Mouse (Mus musculus) limb, embryonic 14.5 days (tissue): ENCODE data around the gene Crlf3. TPM values are rescaled to one million over a fixed set of nuclear protein-coding genes. Genes with fewer than 3 reads are reported as not detected.
A peak's percentile ranks its signal among the peaks of the same experiment; 100 is the strongest.

ENCODE experiments used
- ATAC-seq: fragments of 200-750 bp; cut with Nextera tagmentation; 2 replicates; pipeline ENCODE4 v1.8.0; 2017; ENCODE audit warnings: low read depth, moderate number of reproducible peaks, moderate TSS enrichment; ENCODE audit not compliant: low FRiP score
- DNase-seq: peaks from one replicate; pipeline ENCODE4 v3.0.0-alpha.2; 2015; ENCODE audit warnings: low spot score
- H3K27ac ChIP-seq: fragments of 300-500 bp; sonication (generic); replicated peaks from 2 replicates; pipeline ENCODE4 v1.5.1; 2014; ENCODE audit warnings: low read depth, mild to moderate bottlenecking, low read length, moderate library complexity, mixed read lengths
- H3K27me3 ChIP-seq: fragments of 300-500 bp; sonication (generic); 2 replicates; pipeline ENCODE4 v1.6.1; 2014; ENCODE audit warnings: low read length, mixed read lengths; ENCODE audit not compliant: control insufficient read depth, insufficient read depth
- H3K36me3 ChIP-seq: fragments of 300-500 bp; sonication (generic); 2 replicates; pipeline ENCODE4 v1.6.1; 2014; ENCODE audit warnings: mild to moderate bottlenecking, low read length, moderate library complexity, mixed read lengths; ENCODE audit not compliant: control insufficient read depth, insufficient read depth
- H3K4me1 ChIP-seq: fragments of 300-500 bp; sonication (generic); 2 replicates; pipeline ENCODE4 v1.6.1; 2014; ENCODE audit warnings: antibody characterized with exemption, low read length, mixed read lengths; ENCODE audit not compliant: control insufficient read depth, insufficient read depth
- H3K4me2 ChIP-seq: fragments of 300-500 bp; sonication (generic); replicated peaks from 2 replicates; pipeline ENCODE4 v1.6.1; 2014; ENCODE audit warnings: low read depth, mild to moderate bottlenecking, low read length, moderate library complexity; ENCODE audit not compliant: severe bottlenecking
- H3K4me3 ChIP-seq: fragments of 300-500 bp; sonication (generic); replicated peaks from 2 replicates; pipeline ENCODE4 v1.5.1; 2014; ENCODE audit warnings: low read length
- H3K9ac ChIP-seq: fragments of 300-500 bp; sonication (generic); 2 replicates; pipeline ENCODE4 v1.6.1; 2014; ENCODE audit warnings: mild to moderate bottlenecking, low read depth, low read length, moderate library complexity; ENCODE audit not compliant: severe bottlenecking
- H3K9me3 ChIP-seq: fragments of 300-500 bp; sonication (generic); 2 replicates; pipeline ENCODE4 v1.6.1; 2016; ENCODE audit warnings: low read length; ENCODE audit not compliant: control insufficient read depth
- POLR2A ChIP-seq: fragments of 200-500 bp; IDR thresholded peaks from 2 replicates; pipeline ENCODE4 v1.8.0; 2012; ENCODE audit warnings: inconsistent platforms, mild to moderate bottlenecking, moderate library complexity, borderline replicate concordance; ENCODE audit not compliant: insufficient read depth, insufficient read length; ENCODE audit errors: extremely low read depth
- WGBS: fragments of 180-500 bp; shearing (Covaris S2); extraction: QIAGEN DNeasy Blood & Tissue Kit; methylation state at CpG from one replicate; pipeline ENCODE4 v1.1.7; 2014; 5-methylcytosine and 5-hydroxymethylcytosine counted together
- polyA plus RNA-seq, 2 experiments: library from polyadenylated mRNA; depleted of rRNA in 1 of 2; stranded (reverse) in 1 of 2; unstranded in 1 of 2; fragments of >200 nt; fragmentation: Nextera tagmentation in 1 of 2; extraction: Ambion mirVana in 1 of 2; gene quantifications; 2 replicates each; pipeline versions ENCODE4 v1.2.1 to v1.2.3; 2012 to 2014

Crlf3 gene
- polyA plus RNA-seq, 2 experiments: 34.9 to 44.1 TPM

GRCm38 (mm10) chr11:80090555-80091164 lies 9.9 kb upstream of the Crlf3 start:
- no peak for TF ChIP-seq POLR2A
- 57% methylated on average over 3 of the region's 3 CpGs for WGBS
- H3K36me3 ChIP-seq: peaks cover 7% of the 10 kb centered on the region; the same call in 1 of the 2 replicates
- no peaks in the 10 kb centered on the region for H3K9me3 ChIP-seq
- H3K4me1 ChIP-seq: 0 out of 2 replicates have a peak, but pooled peaks cover 5% of the 10 kb centered on the region
- no peak overlapping the region for H3K27ac ChIP-seq
- peak overlapping the region; percentile 53 for H3K4me2 ChIP-seq
- H3K27me3 ChIP-seq: no peaks in the 10 kb centered on the region
- DNase-seq (no peak), ATAC-seq (no peak)
- peak overlapping the region; percentile 82; the same call in 1 of the 2 replicates for H3K9ac ChIP-seq
- H3K4me3 ChIP-seq: peak overlapping the region; percentile 80

DNA sequence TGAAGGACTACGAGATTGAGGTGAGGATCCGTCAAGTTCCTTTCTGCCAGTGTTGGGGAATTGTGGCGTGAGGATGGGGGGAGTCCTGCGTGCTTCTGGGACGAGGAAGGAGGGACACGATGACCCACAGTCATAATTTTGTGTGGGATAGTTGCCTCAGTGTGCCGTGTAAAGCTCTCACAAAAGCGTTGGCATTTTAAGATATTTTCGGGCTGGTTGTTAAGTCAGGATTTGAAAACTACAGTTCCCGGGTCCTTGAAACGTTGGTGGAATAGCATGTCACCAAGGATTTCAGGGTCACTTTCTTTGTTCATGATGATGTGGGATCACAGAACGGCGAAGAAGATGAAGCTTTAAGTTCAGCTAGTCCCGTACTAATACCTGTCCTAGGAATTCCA lies 9.0 kb upstream of the Crlf3 start:
- Histone ChIP-seq H3K9me3 (no peaks in the 10 kb centered on the region), H3K36me3 (0 out of 2 replicates have a peak, but pooled peaks cover 1% of the 10 kb centered on the region), H3K27me3 (no peaks in the 10 kb centered on the region), H3K27ac (no peak overlapping the region), H3K4me1 (0 out of 2 replicates have a peak, but pooled peaks cover 5% of the 10 kb centered on the region), H3K9ac (peak overlapping the region; percentile 82), H3K4me2 (peak overlapping the region; percentile 53), H3K4me3 (peak overlapping the region; percentile 80)
- 4% methylated on average over 14 of the region's 14 CpGs for WGBS
- no peak for TF ChIP-seq POLR2A
- DNase-seq (no peak), ATAC-seq (0 out of 2 replicates have a peak, but pooled peaks have one; percentile 4)

DNA sequence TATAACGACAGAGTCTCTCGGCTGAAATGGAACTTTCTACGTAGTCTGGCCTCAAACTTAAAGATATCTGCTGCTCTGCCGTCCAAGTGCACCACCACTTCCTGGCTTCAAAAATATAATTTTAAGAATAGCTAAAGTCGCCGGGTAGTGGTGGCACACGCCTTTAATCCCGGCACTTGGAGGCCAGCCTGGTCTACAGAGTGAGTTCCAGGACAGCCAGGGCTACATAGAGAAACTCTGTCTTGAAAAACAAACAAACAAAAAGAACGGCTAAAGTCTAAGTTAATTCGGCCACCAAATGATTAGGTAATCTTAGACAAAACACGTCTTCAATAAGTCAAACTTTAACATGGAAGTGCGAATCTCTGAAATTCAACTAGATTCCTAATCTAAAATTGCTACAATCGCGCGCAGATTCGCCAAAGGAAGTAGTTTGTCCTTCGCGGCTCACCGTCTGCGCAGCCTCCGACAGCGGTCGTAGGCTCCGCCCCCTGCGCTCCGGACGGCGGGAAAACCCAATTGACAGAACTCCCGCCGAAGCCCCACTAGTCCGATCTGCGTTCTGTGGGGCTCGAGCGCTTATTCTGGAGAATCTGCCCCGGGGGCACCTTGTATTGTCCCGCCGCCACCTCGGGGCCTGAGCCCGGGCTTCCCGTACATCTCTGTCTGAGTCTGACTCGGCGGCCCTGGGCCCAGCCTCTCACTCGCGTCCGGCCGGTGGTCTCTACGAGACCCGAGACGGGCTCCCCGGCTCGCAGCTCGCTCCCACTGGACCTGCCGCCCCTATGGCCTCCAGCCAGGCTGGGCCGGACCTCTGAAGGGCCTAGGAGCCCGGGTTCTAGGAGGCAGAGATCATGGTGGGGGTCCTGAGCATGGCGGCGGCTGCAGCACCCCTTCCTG lies 8.4 kb upstream of the Crlf3 start, which contains the start of gene Atad5:
Gene Atad5 (plus strand): TSS at position 484 of the 900 bp plus-strand sequence.
- H3K9ac ChIP-seq: peak within 1 kb of the TSS; percentile 82
- 0 out of 2 replicates have a peak, but pooled peaks cover 5% of the 10 kb centered on the region for H3K4me1 ChIP-seq
- no peak for TF ChIP-seq POLR2A
- peak; percentile 87 for ATAC-seq
- peak within 1 kb of the TSS; percentile 80 for H3K4me3 ChIP-seq
- WGBS: 6% methylated on average over 54 of the region's 57 CpGs
- H3K9me3 ChIP-seq: no peaks in the 10 kb centered on the region
- no peak within 1 kb of the TSS for H3K27ac ChIP-seq
- DNase-seq: peak; percentile 91
- no peaks in the 10 kb centered on the region for H3K36me3 ChIP-seq
- peak within 1 kb of the TSS; percentile 53 for H3K4me2 ChIP-seq
- H3K27me3 ChIP-seq: no peaks in the 10 kb centered on the region

DNA sequence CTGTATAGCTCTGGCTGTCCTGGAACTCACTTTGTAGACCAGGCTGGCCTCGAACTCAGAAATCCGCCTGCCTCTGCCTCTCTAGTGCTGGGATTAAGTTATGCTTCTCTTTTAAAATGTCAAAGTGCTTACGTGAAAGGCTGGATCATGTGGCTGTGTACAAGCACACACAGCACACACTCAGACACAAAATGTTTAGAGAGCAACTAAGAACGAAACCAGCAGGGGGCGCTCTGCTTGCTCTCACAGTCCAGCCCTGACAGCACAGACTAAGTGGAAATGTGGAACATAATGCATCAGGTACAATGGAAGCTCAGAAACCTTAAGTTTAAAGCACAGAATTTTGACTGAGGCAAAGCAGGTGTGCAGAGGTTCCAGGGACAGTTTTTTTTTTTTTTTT lies 6.1 kb upstream of the Crlf3 start:
- H3K27ac ChIP-seq: no peak overlapping the region
- H3K4me3 ChIP-seq: no peak overlapping the region
- WGBS: 11% methylated on average over 5 of the region's 5 CpGs
- H3K36me3 ChIP-seq: no peaks in the 10 kb centered on the region
- DNase-seq (peak; percentile 88), ATAC-seq (0 out of 2 replicates have a peak, but pooled peaks have one; percentile 61)
- no peak for TF ChIP-seq POLR2A
- no peaks in the 10 kb centered on the region for H3K9me3 ChIP-seq
- no peaks in the 10 kb centered on the region for H3K27me3 ChIP-seq
- no peak overlapping the region for H3K4me2 ChIP-seq
- 0 out of 2 replicates have a peak, but pooled peaks cover 5% of the 10 kb centered on the region for H3K4me1 ChIP-seq
- H3K9ac ChIP-seq: no peak overlapping the region

DNA sequence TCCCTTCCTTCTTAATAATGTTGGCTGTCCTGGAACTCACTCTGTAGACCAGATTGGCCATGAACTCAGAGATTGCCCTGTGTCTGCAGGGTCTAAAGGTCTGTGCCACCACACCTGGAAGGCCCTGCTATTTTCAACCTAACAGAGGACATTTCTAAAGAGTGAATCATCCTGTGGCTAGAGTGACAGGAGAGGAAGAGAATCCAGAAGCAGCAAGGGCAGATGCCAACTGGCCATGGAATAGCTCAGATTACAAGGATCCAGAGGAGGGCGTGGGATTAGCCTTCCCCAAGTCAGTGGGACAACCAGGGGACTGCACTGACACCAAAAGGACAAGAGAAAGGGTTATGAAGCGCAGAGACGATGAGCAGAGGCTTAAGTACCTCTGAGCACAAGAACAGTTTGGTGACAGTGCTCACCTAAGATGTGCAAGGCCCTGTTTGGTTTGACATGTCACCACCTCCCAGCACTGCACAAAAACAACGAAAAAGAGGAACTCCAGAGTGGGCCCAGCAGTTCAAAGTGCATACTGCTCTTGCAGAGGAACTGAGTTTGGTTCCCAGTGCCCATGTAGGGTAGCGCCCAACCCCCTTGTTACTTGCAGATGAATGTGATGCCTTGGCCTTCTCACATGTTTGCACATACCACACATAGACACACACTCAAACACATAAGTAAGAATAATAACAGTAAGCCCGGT lies 4.7 kb upstream of the Crlf3 start:
- ATAC-seq: no peak
- Histone ChIP-seq H3K9ac (no peak overlapping the region), H3K27me3 (no peaks in the 10 kb centered on the region), H3K27ac (no peak overlapping the region), H3K4me3 (no peak overlapping the region), H3K9me3 (no peaks in the 10 kb centered on the region), H3K4me1 (peaks cover 10% of the 10 kb centered on the region; the same call in 1 of the 2 replicates), H3K36me3 (no peaks in the 10 kb centered on the region), H3K4me2 (no peak overlapping the region)
- TF ChIP-seq POLR2A: no peak
- 72% methylated on average over 6 of the region's 6 CpGs for WGBS
- DNase-seq: no peak
